7 mouse cellular contexts compared by ENCODE assay signal in the genomic region with DNA sequence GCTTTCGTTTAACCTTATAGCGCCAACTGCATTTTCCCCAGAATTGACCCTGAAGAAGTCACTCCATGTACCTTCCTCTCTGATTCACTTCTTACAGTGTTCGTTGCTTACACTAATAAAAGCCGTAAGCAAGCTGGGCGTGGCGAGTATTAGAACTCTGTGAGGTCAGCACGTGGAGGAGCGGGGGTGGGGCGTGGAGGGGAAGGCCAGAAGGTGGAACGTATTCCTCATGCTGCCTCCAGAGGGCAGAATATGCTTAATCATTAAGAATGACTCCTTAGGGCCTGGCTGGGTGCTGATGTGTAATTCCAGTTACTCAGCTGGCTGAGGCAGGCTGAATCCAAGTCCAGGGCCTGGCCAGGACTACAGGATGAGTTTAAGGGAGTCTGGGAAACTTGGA.
DNase-seq lines count a peak whose midpoint lies in the region; ATAC-seq and TF ChIP-seq lines count a peak whose summit lies in the region.

No protein-coding gene starts in this region.

- TF ChIP-seq POLR2A in bone marrow macrophage, adult 2 months (IDR thresholded peaks at IDR 0.05; ENCODE audit: borderline replicate concordance, low read depth, low read length): no peak
- TF ChIP-seq POLR2A in embryonic fibroblast, embryonic 13.5 days (IDR thresholded peaks at IDR 0.05; ENCODE audit: low read depth, low read length): no peak

- no peak overlapping the region for H3K27ac ChIP-seq in bone marrow macrophage, adult 2 months (ENCODE audit: insufficient read depth, low read depth, low read length)
- H3K27ac ChIP-seq in embryonic fibroblast, embryonic 13.5 days (ENCODE audit: insufficient read depth, low read length): no peak overlapping the region

- intact Hi-C loops in heart, postnatal 10 days (cut with DNase I): loop anchor here (1.0 to 5.0 kb wide), 2 partner anchors 254 to 313 kb away; no protein-coding TSS in a partner anchor

- H3K4me1 ChIP-seq in bone marrow macrophage, adult 2 months (ENCODE audit: control insufficient read depth, insufficient read depth, low read length): no peaks in the 10 kb centered on the region
- no peaks in the 10 kb centered on the region for H3K4me1 ChIP-seq in embryonic fibroblast, embryonic 13.5 days (ENCODE audit: control insufficient read depth, insufficient read depth, low read length)

- DNase-seq in Muller cell, postnatal 12 days (ENCODE audit: inconsistent ontology term): peak; percentile 80
- peak; percentile 65 to 73 for DNase-seq in heart, postnatal 10 days
- DNase-seq in kidney, postnatal 36 days: peak; percentile 80 to 89
- peak; percentile 40 to 49 for DNase-seq in right cerebral cortex, postnatal 10 days (ENCODE audit: low spot score in 2 of 2)

- peak; percentile 99 for ATAC-seq in megakaryocyte, adult 5-6 weeks (ENCODE audit: poor library complexity, severe bottlenecking)

- peak overlapping the region; percentile 67 for H3K4me3 ChIP-seq in bone marrow macrophage, adult 2 months (ENCODE audit: insufficient read depth, low read length)
- peak overlapping the region; percentile 38 for H3K4me3 ChIP-seq in embryonic fibroblast, embryonic 13.5 days (ENCODE audit: insufficient read depth, low read length)

- peak; percentile 63; the same call in 1 of the 2 replicates for TF ChIP-seq CTCF in bone marrow macrophage, adult 2 months (IDR thresholded peaks at IDR 0.05; ENCODE audit: low read depth, low read length)
- peak; percentile 36; the same call in 1 of the 2 replicates for TF ChIP-seq CTCF in embryonic fibroblast, embryonic 13.5 days (IDR thresholded peaks at IDR 0.05; ENCODE audit: borderline replicate concordance, insufficient read depth, low read length)
